Mouse (Mus musculus): ENCODE results near the gene C1qa.

GRCm38 (mm10) chr4:136937935-136938334, 39.3 kb upstream of the C1qa start:
- TF ChIP-seq CTCF (IDR thresholded peaks at IDR 0.05) (no peak), EP300 (IDR thresholded peaks at IDR 0.05) (no peak)
